Mouse (Mus musculus): Measurements from ENCODE around the gene Frmd8. TPM values are rescaled to one million over a fixed set of nuclear protein-coding genes. Genes with fewer than 3 reads are reported as not detected.
A peak's percentile ranks its signal among the peaks of the same experiment; 100 is the strongest.

Gene Frmd8
- total and polyA plus RNA-seq, 3 experiments = 22.8 to 34.4 TPM; not detected in 1

- TF ChIP-seq POLR2AphosphoS5 (IDR thresholded peaks at IDR 0.05; ENCODE audit: borderline replicate concordance, low read depth, low read length) (no peak), SMC3 (IDR thresholded peaks at IDR 0.05; ENCODE audit: low read depth, low read length) (no peak)
Observed at GRCm38 (mm10) chr19:5924713-5925093, 49.6 kb upstream of the Frmd8 start, which contains the start of gene Cdc42ep2 (continued).

- no peaks in the 10 kb centered on the region for H3K9me3 ChIP-seq (replicated peaks; ENCODE audit: insufficient read depth, low read length)
- no peaks in the 10 kb centered on the region for H3K79me2 ChIP-seq (ENCODE audit: control insufficient read depth, insufficient read depth, low read length, poor library complexity)
- H3K4me1 ChIP-seq (ENCODE audit: control insufficient read depth in 1 of 2, insufficient read depth in 2 of 2, low read length in 2 of 2) = peaks cover 12 to 16% of the 10 kb centered on the region in 2 experiments
- peak overlapping the region; percentile 52 for H3K9ac ChIP-seq (ENCODE audit: control insufficient read depth, low read depth, low read length, poor library complexity, severe bottlenecking)
- peak overlapping the region; percentile 6; the same call in 1 of the 2 replicates for H3K27ac ChIP-seq (ENCODE audit: control insufficient read depth, low read depth, low read length)
- H3K27me3 ChIP-seq (ENCODE audit: control insufficient read depth in 1 of 2, insufficient read depth in 2 of 2, low read length in 2 of 2) = no peaks in the 10 kb centered on the region
- DNase-seq (ENCODE audit: low read depth, low spot score) = peak; percentile 92
- peaks cover 0 to 12% of the 10 kb centered on the region in 2 experiments; a peak in 2 of 4 replicates for H3K36me3 ChIP-seq (ENCODE audit: control insufficient read depth in 1 of 2, insufficient read depth in 2 of 2, low read length in 2 of 2)
- peak overlapping the region; percentile 57 to 68 for H3K4me3 ChIP-seq (ENCODE audit: control insufficient read depth in 1 of 2, insufficient read depth in 1 of 2, low read depth in 2 of 2, low read length in 2 of 2)
- TF ChIP-seq UBTF (IDR thresholded peaks at IDR 0.05; ENCODE audit: borderline replicate concordance, insufficient read depth, low read depth, low read length) = 0 out of 2 replicates have a peak, but pooled peaks have one; percentile 11
- TF ChIP-seq CHD2 (IDR thresholded peaks at IDR 0.05; ENCODE audit: low read length) = no peak
- no peak for TF ChIP-seq NRF1 (IDR thresholded peaks at IDR 0.05; ENCODE audit: insufficient read depth, low read depth, low read length, poor library complexity, severe bottlenecking)
- no peak for TF ChIP-seq MAFK (IDR thresholded peaks at IDR 0.05; ENCODE audit: borderline replicate concordance, low read depth, low read length)
- TF ChIP-seq MAX (IDR thresholded peaks at IDR 0.05; ENCODE audit: low read length) = 0 out of 2 replicates have a peak, but pooled peaks have one; percentile 40
- no peak for TF ChIP-seq RCOR1 (IDR thresholded peaks at IDR 0.05; ENCODE audit: low read depth, low read length)
- TF ChIP-seq MXI1 (IDR thresholded peaks at IDR 0.05; ENCODE audit: low read depth, low read length) = peak; percentile 63
- no peak for TF ChIP-seq USF1 (IDR thresholded peaks at IDR 0.05; ENCODE audit: low read depth, low read length)
- 0 out of 2 replicates have a peak, but pooled peaks have one; percentile 11 for TF ChIP-seq ZMIZ1 (IDR thresholded peaks at IDR 0.05; ENCODE audit: low read depth, low read length)
- TF ChIP-seq POLR2A (IDR thresholded peaks at IDR 0.05; ENCODE audit: control insufficient read depth in 1 of 2, insufficient read depth in 1 of 2, low read depth in 1 of 2, low read length in 2 of 2, poor library complexity in 1 of 2) = no peak
- no peak for TF ChIP-seq POLR2AphosphoS2 (IDR thresholded peaks at IDR 0.05; ENCODE audit: low read length)
- TF ChIP-seq HCFC1 (IDR thresholded peaks at IDR 0.05; ENCODE audit: low read depth, low read length) = no peak
- TF ChIP-seq ETS1 (IDR thresholded peaks at IDR 0.05; ENCODE audit: low read depth, low read length) = no peak
- no peak for TF ChIP-seq ZKSCAN1 (IDR thresholded peaks at IDR 0.05; ENCODE audit: low read depth, low read length)
- no peak for TF ChIP-seq KAT2A (conservative IDR thresholded peaks at IDR 0.05; ENCODE audit: low read depth, low read length)
- TF ChIP-seq E2F4 (IDR thresholded peaks at IDR 0.05; ENCODE audit: borderline replicate concordance, low read depth, low read length) = 0 out of 2 replicates have a peak, but pooled peaks have one; percentile 33
- 0 out of 2 replicates have a peak, but pooled peaks have one; percentile 21 for TF ChIP-seq MYC (IDR thresholded peaks at IDR 0.05; ENCODE audit: low read depth, low read length)
- TF ChIP-seq JUND (IDR thresholded peaks at IDR 0.05; ENCODE audit: low read depth, low read length) = 0 out of 2 replicates have a peak, but pooled peaks have one; percentile 12
- no peak for TF ChIP-seq NELFE (IDR thresholded peaks at IDR 0.05; ENCODE audit: low read depth, low read length)
- no peak for TF ChIP-seq BHLHE40 (IDR thresholded peaks at IDR 0.05; ENCODE audit: borderline replicate concordance, low read depth, low read length)
- TF ChIP-seq EP300 (IDR thresholded peaks at IDR 0.05; ENCODE audit: low read depth in 1 of 2, low read length in 2 of 2) = 0 out of 4 replicates have a peak, but pooled peaks of 1 of the 2 experiments have one; percentile 24
- no peak for TF ChIP-seq USF2 (IDR thresholded peaks at IDR 0.05; ENCODE audit: borderline replicate concordance in 1 of 2, insufficient read depth in 1 of 2, low read depth in 1 of 2, low read length in 2 of 2)
- no peak for TF ChIP-seq GATA1 (IDR thresholded peaks at IDR 0.05; ENCODE audit: low read depth, low read length)
- no peak for TF ChIP-seq ELF1 (IDR thresholded peaks at IDR 0.05; ENCODE audit: low read depth, low read length)
- no peak for TF ChIP-seq MEF2A (IDR thresholded peaks at IDR 0.05; ENCODE audit: extremely low read depth, insufficient replicate concordance, low read depth, low read length, poor library complexity, severe bottlenecking)
- TF ChIP-seq MYB (IDR thresholded peaks at IDR 0.05; ENCODE audit: low read depth, low read length) = no peak
- peak; percentile 75 for TF ChIP-seq SMC3 (IDR thresholded peaks at IDR 0.05; ENCODE audit: low read depth, low read length)
- TF ChIP-seq CHD1 (IDR thresholded peaks at IDR 0.05; ENCODE audit: low read depth, low read length) = 0 out of 2 replicates have a peak, but pooled peaks have one; percentile 63
- TF ChIP-seq ZC3H11A (IDR thresholded peaks at IDR 0.05; ENCODE audit: low read depth, low read length) = peak; percentile 43; the same call in 1 of the 2 replicates
- TF ChIP-seq GABPA (IDR thresholded peaks at IDR 0.05; ENCODE audit: low read depth, low read length) = no peak
- no peak for TF ChIP-seq TAL1 (IDR thresholded peaks at IDR 0.05; ENCODE audit: low read length)
Observed at GRCm38 (mm10) chr19:5923990-5924712, 49.1 kb upstream of the Frmd8 start.
